In genomic region chr9:58312196-58312943, GRCm38 (mm10) we compare ENCODE assay signal across 8 mouse cellular contexts. TPM values are rescaled to one million over a fixed set of nuclear protein-coding genes. Genes with fewer than 3 reads are reported as not detected.
A peak's percentile ranks its signal among the peaks of the same experiment; 100 is the strongest.
DNase-seq lines count a peak whose midpoint lies in the region; ATAC-seq and TF ChIP-seq lines count a peak whose summit lies in the region.

No protein-coding gene starts in this region.

- no peak for DNase-seq in spleen, adult 2 months (ENCODE audit: low read depth in 1 of 2, low spot score in 2 of 2)
- DNase-seq in spleen, postnatal 10 days (ENCODE audit: low spot score in 2 of 2), result no peak
- no peak for DNase-seq in embryonic facial prominence, embryonic 14.5 days (ENCODE audit: low spot score)
- peak; percentile 35 for DNase-seq in hindbrain, postnatal 0 days (ENCODE audit: low spot score)
- peak; percentile 49 for DNase-seq in lung, embryonic 14.5 days
- DNase-seq in stomach, postnatal 0 days (ENCODE audit: low spot score), result peak; percentile 59
- no peak for DNase-seq in cerebellum, adult 11 months
- no peak for DNase-seq in gastrocnemius, postnatal 25 days

- no peak for TF ChIP-seq CTCF in spleen, adult 2 months (IDR thresholded peaks at IDR 0.05; ENCODE audit: extremely low read depth, insufficient read depth, insufficient read length, insufficient replicate concordance)
- TF ChIP-seq CTCF in hindbrain, postnatal 0 days (IDR thresholded peaks at IDR 0.05; ENCODE audit: low read depth), result no peak
- TF ChIP-seq CTCF in lung, embryonic 14.5 days (IDR thresholded peaks at IDR 0.05; ENCODE audit: low read depth), result no peak
- no peak for TF ChIP-seq CTCF in stomach, postnatal 0 days (IDR thresholded peaks at IDR 0.05; ENCODE audit: low read depth)

- peaks cover 9% of the 10 kb centered on the region for H3K27me3 ChIP-seq in spleen, adult 2 months (ENCODE audit: control insufficient read depth, insufficient read depth, low read length)
- no peaks in the 10 kb centered on the region; the same call in 1 of the 2 replicates for H3K27me3 ChIP-seq in embryonic facial prominence, embryonic 14.5 days (replicated peaks; ENCODE audit: control insufficient read depth, insufficient read depth, low read length)
- H3K27me3 ChIP-seq in hindbrain, postnatal 0 days (ENCODE audit: insufficient read depth, low read length), result 0 out of 2 replicates have a peak, but pooled peaks cover 3% of the 10 kb centered on the region
- H3K27me3 ChIP-seq in lung, embryonic 14.5 days (ENCODE audit: insufficient read depth, low read length), result peaks cover 11% of the 10 kb centered on the region; the same call in 1 of the 2 replicates
- peaks cover 3% of the 10 kb centered on the region; the same call in 1 of the 2 replicates for H3K27me3 ChIP-seq in stomach, postnatal 0 days (ENCODE audit: control insufficient read depth, insufficient read depth, low read length)

- peak overlapping the region; percentile 84 for H3K4me2 ChIP-seq in embryonic facial prominence, embryonic 14.5 days (ENCODE audit: low read depth, low read length)
- peak overlapping the region; percentile 52 for H3K4me2 ChIP-seq in hindbrain, postnatal 0 days (ENCODE audit: low read depth, low read length)
- peak overlapping the region; percentile 85 for H3K4me2 ChIP-seq in lung, embryonic 14.5 days
- H3K4me2 ChIP-seq in stomach, postnatal 0 days (replicated peaks; ENCODE audit: low read depth), result peak overlapping the region; percentile 64

- H3K27ac ChIP-seq in spleen, adult 2 months (ENCODE audit: insufficient read depth, low read length), result peak overlapping the region; percentile 13; the same call in 1 of the 2 replicates
- peak overlapping the region; percentile 88 for H3K27ac ChIP-seq in embryonic facial prominence, embryonic 14.5 days (replicated peaks; ENCODE audit: low read depth, low read length)
- H3K27ac ChIP-seq in hindbrain, postnatal 0 days, result peak overlapping the region; percentile 17
- peak overlapping the region; percentile 80 for H3K27ac ChIP-seq in lung, embryonic 14.5 days (ENCODE audit: low read depth)
- H3K27ac ChIP-seq in stomach, postnatal 0 days (replicated peaks), result peak overlapping the region; percentile 88

- 4% methylated on average over 72 of the region's 72 CpGs for WGBS in spleen, adult 2 months
- WGBS in embryonic facial prominence, embryonic 14.5 days, result 2% methylated on average over 36 of the region's 72 CpGs
- 1% methylated on average over 71 of the region's 72 CpGs for WGBS in hindbrain, postnatal 0 days
- 1% methylated on average over 66 of the region's 72 CpGs for WGBS in lung, embryonic 14.5 days
- 1% methylated on average over 70 of the region's 72 CpGs for WGBS in stomach, postnatal 0 days

- TF ChIP-seq POLR2A in spleen, adult 2 months (IDR thresholded peaks at IDR 0.05; ENCODE audit: low read depth, low read length), result no peak

- peak; percentile 26; the same call in 1 of the 2 replicates for ATAC-seq in embryonic facial prominence, embryonic 14.5 days (ENCODE audit: low read depth)
- ATAC-seq in hindbrain, postnatal 0 days, result peak; percentile 24; the same call in 1 of the 2 replicates
- peak; percentile 12 for ATAC-seq in lung, embryonic 14.5 days (ENCODE audit: insufficient read depth)
- peak; percentile 27 for ATAC-seq in stomach, postnatal 0 days (ENCODE audit: low FRiP score, low TSS enrichment)

- H3K36me3 ChIP-seq in spleen, adult 2 months (ENCODE audit: control insufficient read depth, insufficient read depth, low read length), result no peaks in the 10 kb centered on the region
- no peaks in the 10 kb centered on the region for H3K36me3 ChIP-seq in embryonic facial prominence, embryonic 14.5 days (ENCODE audit: control insufficient read depth, insufficient read depth, low read length)
- H3K36me3 ChIP-seq in hindbrain, postnatal 0 days (ENCODE audit: insufficient read depth, low read length), result no peaks in the 10 kb centered on the region
- H3K36me3 ChIP-seq in lung, embryonic 14.5 days (ENCODE audit: insufficient read depth), result no peaks in the 10 kb centered on the region
- no peaks in the 10 kb centered on the region for H3K36me3 ChIP-seq in stomach, postnatal 0 days (ENCODE audit: control insufficient read depth, insufficient read depth, low read length)

- H3K9ac ChIP-seq in embryonic facial prominence, embryonic 14.5 days (ENCODE audit: low read depth, low read length), result peak overlapping the region; percentile 74
- H3K9ac ChIP-seq in hindbrain, postnatal 0 days (replicated peaks; ENCODE audit: low read length), result peak overlapping the region; percentile 25; the same call in 1 of the 2 replicates
- peak overlapping the region; percentile 64 for H3K9ac ChIP-seq in lung, embryonic 14.5 days
- peak overlapping the region; percentile 70 for H3K9ac ChIP-seq in stomach, postnatal 0 days (ENCODE audit: low read length)

- H3K9me3 ChIP-seq in embryonic facial prominence, embryonic 14.5 days (ENCODE audit: control insufficient read depth, low read length), result no peaks in the 10 kb centered on the region
- H3K9me3 ChIP-seq in hindbrain, postnatal 0 days (ENCODE audit: low read length), result no peaks in the 10 kb centered on the region
- no peaks in the 10 kb centered on the region for H3K9me3 ChIP-seq in lung, embryonic 14.5 days (ENCODE audit: low read depth, low read length)
- H3K9me3 ChIP-seq in stomach, postnatal 0 days (ENCODE audit: control insufficient read depth, low read length), result no peaks in the 10 kb centered on the region

- H3K4me1 ChIP-seq in spleen, adult 2 months (ENCODE audit: control insufficient read depth, insufficient read depth, insufficient read length), result no peaks in the 10 kb centered on the region; the same call in 1 of the 2 replicates
- H3K4me1 ChIP-seq in embryonic facial prominence, embryonic 14.5 days (ENCODE audit: control insufficient read depth, insufficient read depth, low read length), result peaks cover 67% of the 10 kb centered on the region
- peaks cover 38% of the 10 kb centered on the region for H3K4me1 ChIP-seq in hindbrain, postnatal 0 days (ENCODE audit: insufficient read depth, low read length)
- peaks cover 36% of the 10 kb centered on the region for H3K4me1 ChIP-seq in lung, embryonic 14.5 days (ENCODE audit: insufficient read depth)
- no peaks in the 10 kb centered on the region; the same call in none of the 2 replicates for H3K4me1 ChIP-seq in stomach, postnatal 0 days (replicated peaks; ENCODE audit: control insufficient read depth, insufficient read depth)

- no peak for TF ChIP-seq EP300 in stomach, postnatal 0 days (optimal IDR thresholded peaks at IDR 0.05)

- H3K4me3 ChIP-seq in spleen, adult 2 months (ENCODE audit: extremely low read depth, insufficient read depth, insufficient read length), result peak overlapping the region; percentile 23; the same call in 1 of the 2 replicates
- H3K4me3 ChIP-seq in embryonic facial prominence, embryonic 14.5 days (ENCODE audit: low read depth, low read length), result peak overlapping the region; percentile 61
- H3K4me3 ChIP-seq in hindbrain, postnatal 0 days (ENCODE audit: low read length), result peak overlapping the region; percentile 30
- H3K4me3 ChIP-seq in lung, embryonic 14.5 days (ENCODE audit: low read depth, low read length), result peak overlapping the region; percentile 52
- H3K4me3 ChIP-seq in stomach, postnatal 0 days (ENCODE audit: low read depth, low read length), result peak overlapping the region; percentile 51

RNA-seq across cellular contexts. Expression of gene Loxl1, which starts 0.6 kb away (rescaled TPM):
- polyA plus RNA-seq in spleen, adult 2 months (2012; rRNA removed), result 26.6 and 29.5 TPM in 2 replicates
- polyA plus RNA-seq in embryonic facial prominence, embryonic 14.5 days (2014; fragmentation: Nextera tagmentation; extraction: Ambion mirVana), result 68.7 and 74.1 TPM in 2 replicates
- 11.9 and 13.8 TPM in 2 replicates for total RNA-seq in hindbrain, postnatal 0 days (2014; rRNA removed)
- 9.1 and 9.7 TPM in 2 replicates for polyA plus RNA-seq in hindbrain, postnatal 0 days (2015; fragmentation: Nextera tagmentation; extraction: Ambion mirVana)
- polyA plus RNA-seq in lung, embryonic 14.5 days (2014; fragmentation: Nextera tagmentation; extraction: Ambion mirVana), result 34.4 and 37.1 TPM in 2 replicates
- polyA plus RNA-seq in stomach, postnatal 0 days (2015; fragmentation: Nextera tagmentation; extraction: Ambion mirVana), result 49.3 and 63.7 TPM in 2 replicates
- total RNA-seq in gastrocnemius, postnatal 25 days (2021), result 10 to 100 TPM; 19.1 to 28.7 TPM

RNA-seq across cellular contexts. Expression of gene Tbc1d21, which starts 57.9 kb away (rescaled TPM):
- not detected in 2 replicates for polyA plus RNA-seq in spleen, adult 2 months (2012; rRNA removed)
- 0.13 TPM in 1 of 2 replicates, not detected in the other for polyA plus RNA-seq in embryonic facial prominence, embryonic 14.5 days (2014; fragmentation: Nextera tagmentation; extraction: Ambion mirVana)
- total RNA-seq in hindbrain, postnatal 0 days (2014; rRNA removed), result not detected in 2 replicates
- not detected in 2 replicates for polyA plus RNA-seq in hindbrain, postnatal 0 days (2015; fragmentation: Nextera tagmentation; extraction: Ambion mirVana)
- not detected in 2 replicates for polyA plus RNA-seq in lung, embryonic 14.5 days (2014; fragmentation: Nextera tagmentation; extraction: Ambion mirVana)
- polyA plus RNA-seq in stomach, postnatal 0 days (2015; fragmentation: Nextera tagmentation; extraction: Ambion mirVana), result not detected in 2 replicates
- total RNA-seq in gastrocnemius, postnatal 25 days (2021), result not detected

RNA-seq across cellular contexts. Expression of gene Stoml1, which starts 59.4 kb away (rescaled TPM):
- polyA plus RNA-seq in spleen, adult 2 months (2012; rRNA removed), result 55.5 and 63.5 TPM in 2 replicates
- polyA plus RNA-seq in embryonic facial prominence, embryonic 14.5 days (2014; fragmentation: Nextera tagmentation; extraction: Ambion mirVana), result 25.0 and 34.1 TPM in 2 replicates
- total RNA-seq in hindbrain, postnatal 0 days (2014; rRNA removed), result 145 and 157 TPM in 2 replicates
- 136 and 141 TPM in 2 replicates for polyA plus RNA-seq in hindbrain, postnatal 0 days (2015; fragmentation: Nextera tagmentation; extraction: Ambion mirVana)
- polyA plus RNA-seq in lung, embryonic 14.5 days (2014; fragmentation: Nextera tagmentation; extraction: Ambion mirVana), result 23.2 and 27.1 TPM in 2 replicates
- 19.9 and 20.4 TPM in 2 replicates for polyA plus RNA-seq in stomach, postnatal 0 days (2015; fragmentation: Nextera tagmentation; extraction: Ambion mirVana)
- 1 to 10 TPM; 6.5 to 8.8 TPM for total RNA-seq in gastrocnemius, postnatal 25 days (2021)

Comparison
In these comparisons a context has a peak if more than half of its experiments do, and no peak if none do; other contexts are left out.
1. DNase-seq: peak in hindbrain, postnatal 0 days (single experiment), lung, embryonic 14.5 days (single experiment) and stomach, postnatal 0 days (single experiment); none in spleen, adult 2 months (0 of 2), spleen, postnatal 10 days (0 of 2), embryonic facial prominence, embryonic 14.5 days (single experiment), cerebellum, adult 11 months (single experiment) and gastrocnemius, postnatal 25 days (single experiment).
2. H3K27ac ChIP-seq: peak in every context shown above with its lines; median percentile 88 in embryonic facial prominence, embryonic 14.5 days; 88 in stomach, postnatal 0 days; 80 in lung, embryonic 14.5 days; 17 in hindbrain, postnatal 0 days; 13 in spleen, adult 2 months.
3. Peak in every context shown above with its lines, with median percentiles within 50 percentile points of each other: H3K4me3 ChIP-seq, ATAC-seq, H3K4me2 ChIP-seq and H3K9ac ChIP-seq.